Mouse (Mus musculus) forebrain, embryonic 13.5 days (tissue): ENCODE data around the gene Angptl4. TPM values are rescaled to one million over a fixed set of nuclear protein-coding genes. Genes with fewer than 3 reads are reported as not detected.
A peak's percentile ranks its signal among the peaks of the same experiment; 100 is the strongest.

ENCODE experiments used
- ATAC-seq: fragments of 200-750 bp; cut with Nextera tagmentation; 2 replicates; pipeline ENCODE4 v1.8.0; 2017
- H3K27ac ChIP-seq: fragments of 300-500 bp; sonication (generic); 2 replicates; pipeline ENCODE4 v1.5.1; 2015; ENCODE audit warnings: inconsistent platforms, mild to moderate bottlenecking, moderate library complexity
- H3K27me3 ChIP-seq: fragments of 300-500 bp; sonication (generic); 2 replicates; pipeline ENCODE4 v1.6.1; 2015; ENCODE audit warnings: mild to moderate bottlenecking, inconsistent platforms
- H3K36me3 ChIP-seq: fragments of 300-500 bp; sonication (generic); 2 replicates; pipeline ENCODE4 v1.6.1; 2015; ENCODE audit warnings: mild to moderate bottlenecking, inconsistent platforms; ENCODE audit not compliant: poor library complexity, severe bottlenecking
- H3K4me1 ChIP-seq: fragments of 300-500 bp; sonication (generic); 2 replicates; pipeline ENCODE4 v1.6.1; 2015; ENCODE audit warnings: inconsistent platforms
- H3K4me2 ChIP-seq: fragments of 300-500 bp; sonication (generic); 2 replicates; pipeline ENCODE4 v1.6.1; 2015; ENCODE audit warnings: inconsistent platforms, mild to moderate bottlenecking, moderate library complexity
- H3K4me3 ChIP-seq: fragments of 300-500 bp; sonication (generic); 2 replicates; pipeline ENCODE4 v1.5.1; 2015; ENCODE audit warnings: mild to moderate bottlenecking, inconsistent platforms
- H3K9ac ChIP-seq: fragments of 300-500 bp; sonication (generic); 2 replicates; pipeline ENCODE4 v1.6.1; 2015; ENCODE audit warnings: mild to moderate bottlenecking, inconsistent platforms
- H3K9me3 ChIP-seq: fragments of 300-500 bp; sonication (generic); replicated peaks from 2 replicates; pipeline ENCODE4 v1.6.1; 2016; ENCODE audit warnings: inconsistent platforms
- WGBS: fragments of 180-500 bp; shearing (Covaris S2); methylation state at CpG from one replicate; pipeline ENCODE4 v1.1.7; 2015; 5-methylcytosine and 5-hydroxymethylcytosine counted together
- polyA plus RNA-seq: library from polyadenylated mRNA; unstranded; fragments of >200 nt; fragmentation: Nextera tagmentation; extraction: Ambion mirVana; gene quantifications from 2 replicates; pipeline ENCODE4 v1.2.1, GENCODE M21; 2015

Angptl4 gene
- polyA plus RNA-seq, 1 experiment from 2014 or later: 10.0 TPM

DNA sequence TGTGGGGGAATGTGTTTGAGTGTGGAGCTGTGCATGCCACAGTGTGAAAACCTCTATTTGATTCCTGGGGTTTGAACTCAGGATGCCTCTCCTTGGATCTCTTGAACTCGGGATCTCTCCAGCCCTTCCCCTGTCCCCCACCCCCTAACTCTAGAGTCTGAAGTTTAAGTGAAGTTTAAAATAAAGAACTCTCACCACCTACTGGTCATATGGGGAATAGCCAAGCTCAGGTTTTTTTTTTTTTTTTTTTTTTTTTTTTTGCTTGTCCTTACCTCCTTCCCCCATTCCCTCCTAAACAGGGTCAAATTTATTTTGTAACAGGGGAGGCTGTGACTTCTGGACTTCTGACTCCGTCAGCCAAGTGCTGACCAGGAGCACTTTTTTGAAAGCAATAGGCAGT, 20.6 kb upstream of the Angptl4 start:
- Histone ChIP-seq H3K9me3 (no peaks in the 10 kb centered on the region), H3K36me3 (no peaks in the 10 kb centered on the region), H3K27ac (no peak overlapping the region), H3K27me3 (peaks cover 2% of the 10 kb centered on the region; the same call in 1 of the 2 replicates), H3K4me2 (no peak overlapping the region), H3K4me3 (no peak overlapping the region), H3K4me1 (no peaks in the 10 kb centered on the region), H3K9ac (no peak overlapping the region)
- 1% methylated on average over 2 of the region's 2 CpGs for WGBS
- no peak for ATAC-seq

DNA sequence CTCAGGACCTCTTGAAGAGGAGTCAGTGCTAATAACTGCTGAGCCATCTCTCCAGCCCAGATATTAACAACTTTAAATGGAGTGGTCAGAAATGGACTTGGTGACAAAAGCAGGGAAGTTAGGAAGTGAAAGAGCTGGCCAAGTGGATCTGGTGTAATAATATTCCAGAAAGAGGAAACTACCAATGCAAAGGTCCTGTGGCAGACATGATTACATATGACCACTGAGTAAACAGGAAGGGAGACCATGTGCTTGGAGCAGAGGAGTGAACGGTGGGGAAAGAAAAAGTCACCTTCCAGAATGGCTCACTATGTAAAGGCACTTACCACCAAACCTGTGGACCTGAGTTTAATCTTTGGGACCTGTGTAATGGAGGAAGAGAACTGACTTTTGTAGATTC, 17.6 kb upstream of the Angptl4 start:
- no peaks in the 10 kb centered on the region for H3K27me3 ChIP-seq
- H3K4me1 ChIP-seq: no peaks in the 10 kb centered on the region
- no peaks in the 10 kb centered on the region for H3K9me3 ChIP-seq
- no peak overlapping the region for H3K4me2 ChIP-seq
- 74% methylated on average over 1 of the region's 1 CpGs for WGBS
- no peak overlapping the region for H3K9ac ChIP-seq
- no peak overlapping the region for H3K4me3 ChIP-seq
- no peaks in the 10 kb centered on the region for H3K36me3 ChIP-seq
- no peak overlapping the region for H3K27ac ChIP-seq
- no peak for ATAC-seq

DNA sequence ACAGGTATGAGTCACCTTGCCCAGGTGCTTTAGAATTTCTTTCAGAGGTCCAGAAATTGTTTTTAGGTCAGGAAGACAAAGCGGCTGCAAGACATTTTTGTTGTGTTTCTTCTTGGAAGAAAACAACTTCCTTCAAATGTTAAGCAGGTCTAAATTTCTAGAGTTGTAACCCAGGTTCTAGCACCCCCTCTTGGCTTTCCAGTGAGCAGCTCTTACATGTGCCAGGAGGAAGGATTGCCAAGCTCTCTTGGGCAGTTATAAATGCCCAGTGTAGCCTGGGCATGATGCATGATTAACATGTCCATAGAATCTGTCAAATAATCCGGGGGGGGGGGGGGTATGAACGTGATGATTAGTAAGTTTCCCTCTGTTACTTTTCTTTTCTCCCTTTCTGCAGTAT, 16.7 kb upstream of the Angptl4 start:
- Histone ChIP-seq H3K4me1 (no peaks in the 10 kb centered on the region), H3K4me2 (no peak overlapping the region), H3K4me3 (no peak overlapping the region), H3K27ac (no peak overlapping the region), H3K9ac (no peak overlapping the region), H3K9me3 (no peaks in the 10 kb centered on the region), H3K27me3 (no peaks in the 10 kb centered on the region), H3K36me3 (no peaks in the 10 kb centered on the region)
- 40% methylated on average over 3 of the region's 3 CpGs for WGBS
- no peak for ATAC-seq

DNA sequence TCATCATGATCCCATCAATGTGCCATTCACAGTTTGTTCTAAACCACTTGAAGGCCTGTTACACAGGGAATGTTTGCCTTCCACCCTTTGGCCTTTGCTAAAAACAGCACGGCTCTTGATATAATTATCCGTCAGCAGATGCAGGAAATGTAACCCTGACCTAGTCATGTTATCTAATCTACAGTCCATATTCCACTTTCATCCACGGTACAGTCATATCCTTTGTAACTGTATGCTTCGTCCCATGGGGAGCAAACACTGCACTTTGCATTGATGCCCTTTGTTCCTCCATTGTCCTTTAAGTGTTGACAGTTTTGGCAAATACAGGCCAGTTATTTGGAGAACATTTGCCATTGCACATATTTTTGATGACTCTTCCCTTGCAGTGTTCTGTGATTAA, 7.1 kb upstream of the Angptl4 start:
- Histone ChIP-seq H3K36me3 (no peaks in the 10 kb centered on the region), H3K9me3 (no peaks in the 10 kb centered on the region), H3K9ac (no peak overlapping the region), H3K4me3 (no peak overlapping the region), H3K4me1 (no peaks in the 10 kb centered on the region), H3K4me2 (no peak overlapping the region), H3K27ac (no peak overlapping the region), H3K27me3 (0 out of 2 replicates have a peak, but pooled peaks cover 3% of the 10 kb centered on the region)
- 92% methylated on average over 4 of the region's 4 CpGs for WGBS
- ATAC-seq: no peak

DNA sequence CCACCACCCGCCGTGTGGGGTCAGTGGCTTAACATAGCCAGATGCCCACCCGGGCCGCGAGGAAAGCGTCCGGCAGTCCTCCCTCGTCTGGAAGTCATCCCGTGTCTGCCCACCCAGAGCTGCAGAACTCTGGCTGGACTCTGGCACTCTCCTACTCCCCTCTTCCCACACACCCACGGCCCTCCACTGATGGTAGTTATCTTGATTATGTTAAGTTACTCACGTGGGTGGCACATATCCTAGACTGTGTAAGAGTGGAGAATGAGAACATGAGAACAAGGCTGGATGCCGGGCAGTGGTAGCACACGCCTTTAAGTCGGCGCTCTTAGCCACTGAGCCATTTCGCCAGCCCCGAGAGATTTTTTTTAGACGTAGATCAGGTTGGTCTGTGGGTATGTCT, 4.7 kb upstream of the Angptl4 start:
- Histone ChIP-seq H3K9ac (no peak overlapping the region), H3K36me3 (no peaks in the 10 kb centered on the region), H3K27me3 (peaks cover 10% of the 10 kb centered on the region; the same call in 1 of the 2 replicates), H3K4me1 (peaks cover 9% of the 10 kb centered on the region), H3K27ac (no peak overlapping the region), H3K4me2 (no peak overlapping the region), H3K4me3 (no peak overlapping the region), H3K9me3 (no peaks in the 10 kb centered on the region)
- ATAC-seq: no peak
- WGBS: 83% methylated on average over 18 of the region's 18 CpGs

DNA sequence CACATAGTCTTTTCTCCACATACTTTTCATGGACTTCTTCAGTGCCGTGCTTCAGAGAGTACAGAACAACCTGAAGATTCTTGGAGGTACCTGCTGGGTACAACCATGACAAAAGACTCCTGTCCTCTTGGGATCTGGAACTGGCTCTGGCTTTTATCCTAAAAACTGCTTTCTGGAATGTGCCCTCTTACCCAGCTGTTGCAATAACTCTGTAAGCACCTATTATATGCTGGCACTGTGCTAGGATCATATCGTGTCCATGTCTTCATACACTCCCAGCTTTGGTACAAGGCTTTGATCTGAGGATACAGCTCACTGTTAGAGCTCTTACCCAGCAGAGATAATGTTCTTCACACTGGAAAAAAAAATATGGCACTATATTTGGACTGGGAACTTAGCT, 3.3 kb upstream of the Angptl4 start:
- no peak for ATAC-seq
- peaks cover 10% of the 10 kb centered on the region; the same call in 1 of the 2 replicates for H3K27me3 ChIP-seq
- H3K4me3 ChIP-seq: no peak overlapping the region
- H3K4me2 ChIP-seq: no peak overlapping the region
- WGBS: 91% methylated on average over 2 of the region's 2 CpGs
- H3K36me3 ChIP-seq: no peaks in the 10 kb centered on the region
- peaks cover 20% of the 10 kb centered on the region for H3K4me1 ChIP-seq
- no peaks in the 10 kb centered on the region for H3K9me3 ChIP-seq
- H3K9ac ChIP-seq: no peak overlapping the region
- no peak overlapping the region for H3K27ac ChIP-seq

DNA sequence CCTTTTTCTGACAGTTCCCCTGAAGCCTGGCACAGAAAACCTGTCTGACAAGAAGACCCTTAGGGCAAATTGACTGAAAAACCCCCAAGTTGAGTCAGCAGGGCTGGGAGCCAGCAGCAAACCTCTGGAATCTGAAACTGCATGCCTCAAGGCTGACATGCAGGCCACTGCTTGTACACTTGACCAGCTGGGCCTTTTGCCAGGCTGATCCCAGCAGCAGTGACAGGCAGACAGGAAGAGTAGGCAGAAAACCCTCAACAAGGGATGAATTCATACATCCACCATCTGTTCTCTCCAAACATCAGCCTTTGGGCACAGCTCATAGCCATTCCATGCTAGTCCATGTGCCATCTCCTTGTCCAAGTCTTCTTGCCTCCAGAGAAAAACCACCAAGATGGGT, 1.8 kb upstream of the Angptl4 start:
- Histone ChIP-seq H3K4me1 (peaks cover 35% of the 10 kb centered on the region), H3K27ac (no peak overlapping the region), H3K9ac (no peak overlapping the region), H3K36me3 (no peaks in the 10 kb centered on the region), H3K9me3 (no peaks in the 10 kb centered on the region), H3K4me2 (no peak overlapping the region), H3K4me3 (no peak overlapping the region), H3K27me3 (peaks cover 10% of the 10 kb centered on the region; the same call in 1 of the 2 replicates)
- ATAC-seq: no peak

DNA sequence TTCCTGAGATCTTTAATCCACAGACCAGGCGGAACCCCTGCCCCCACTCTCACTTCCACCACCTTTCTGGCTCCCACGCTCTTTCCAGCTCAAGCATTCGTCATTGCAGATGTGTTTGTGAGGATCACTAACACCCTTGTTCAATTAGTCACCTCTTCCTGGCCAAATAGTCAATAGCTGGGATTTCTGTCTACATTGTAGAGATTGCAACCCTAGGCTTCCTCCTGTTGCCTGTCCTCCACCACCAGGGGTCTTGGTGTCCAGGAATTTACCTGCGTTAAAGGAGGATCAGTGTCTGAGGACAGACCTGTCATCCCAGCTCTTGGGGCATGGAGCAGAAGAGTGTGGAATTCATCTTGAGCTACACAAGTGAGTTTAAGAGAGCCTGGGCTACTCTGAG, 437 bp upstream of the Angptl4 start:
- peaks cover 35% of the 10 kb centered on the region for H3K4me1 ChIP-seq
- H3K36me3 ChIP-seq: no peaks in the 10 kb centered on the region
- no peaks in the 10 kb centered on the region for H3K9me3 ChIP-seq
- H3K9ac ChIP-seq: no peak overlapping the region
- H3K4me2 ChIP-seq: peak overlapping the region; percentile 85
- H3K27me3 ChIP-seq: peaks cover 10% of the 10 kb centered on the region; the same call in 1 of the 2 replicates
- H3K4me3 ChIP-seq: peak overlapping the region; percentile 46; the same call in 1 of the 2 replicates
- 56% methylated on average over 4 of the region's 4 CpGs for WGBS
- H3K27ac ChIP-seq: no peak overlapping the region
- no peak for ATAC-seq

DNA sequence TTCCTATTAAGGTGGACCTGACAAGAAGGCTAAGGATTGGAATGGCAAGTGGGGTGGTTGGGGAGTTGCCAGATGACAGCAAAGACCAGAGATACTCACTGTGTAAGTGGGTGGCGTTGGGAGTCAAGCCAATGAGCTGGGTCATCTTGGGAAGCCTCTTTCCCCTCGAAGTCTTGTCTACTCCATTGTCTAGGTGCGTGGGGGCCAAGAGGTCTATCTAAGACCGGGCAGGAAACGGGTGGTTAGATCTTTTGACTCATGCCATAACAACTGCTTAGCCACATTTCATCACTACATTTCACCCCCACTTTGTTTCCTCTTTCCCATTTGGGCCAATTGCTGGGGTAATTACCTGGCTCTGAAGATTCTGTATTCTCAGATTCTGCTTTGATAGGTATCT, 1.2 kb downstream of the Angptl4 start:
- peaks cover 35% of the 10 kb centered on the region for H3K4me1 ChIP-seq
- no peaks in the 10 kb centered on the region for H3K36me3 ChIP-seq
- H3K4me3 ChIP-seq: no peak overlapping the region
- H3K4me2 ChIP-seq: peak overlapping the region; percentile 85
- H3K27me3 ChIP-seq: peaks cover 10% of the 10 kb centered on the region; the same call in 1 of the 2 replicates
- WGBS: 91% methylated on average over 5 of the region's 5 CpGs
- ATAC-seq: no peak
- H3K27ac ChIP-seq: no peak overlapping the region
- H3K9ac ChIP-seq: no peak overlapping the region
- no peaks in the 10 kb centered on the region for H3K9me3 ChIP-seq

DNA sequence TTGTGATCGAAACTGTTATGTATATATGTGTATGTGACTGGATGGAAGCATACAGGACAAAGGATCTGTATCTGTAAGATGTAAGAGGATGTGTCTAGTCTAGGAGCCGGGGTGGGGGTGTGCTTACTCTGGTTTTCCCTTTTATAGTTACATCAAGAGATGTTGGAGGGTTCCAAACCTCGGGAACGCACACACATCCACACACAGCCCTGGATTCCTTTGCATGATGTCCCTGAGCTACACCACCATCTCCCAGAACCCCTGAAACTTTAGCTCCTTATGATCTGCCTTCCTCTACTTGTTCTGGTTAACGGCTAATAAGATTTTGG, 1.7 kb downstream of the Angptl4 start:
- Histone ChIP-seq H3K9ac (no peak overlapping the region), H3K4me1 (peaks cover 35% of the 10 kb centered on the region), H3K9me3 (no peaks in the 10 kb centered on the region), H3K27ac (no peak overlapping the region), H3K4me2 (peak overlapping the region; percentile 16; the same call in 1 of the 2 replicates), H3K27me3 (peaks cover 10% of the 10 kb centered on the region; the same call in 1 of the 2 replicates), H3K4me3 (no peak overlapping the region), H3K36me3 (no peaks in the 10 kb centered on the region)
- ATAC-seq: no peak
- WGBS: 90% methylated on average over 5 of the region's 5 CpGs

DNA sequence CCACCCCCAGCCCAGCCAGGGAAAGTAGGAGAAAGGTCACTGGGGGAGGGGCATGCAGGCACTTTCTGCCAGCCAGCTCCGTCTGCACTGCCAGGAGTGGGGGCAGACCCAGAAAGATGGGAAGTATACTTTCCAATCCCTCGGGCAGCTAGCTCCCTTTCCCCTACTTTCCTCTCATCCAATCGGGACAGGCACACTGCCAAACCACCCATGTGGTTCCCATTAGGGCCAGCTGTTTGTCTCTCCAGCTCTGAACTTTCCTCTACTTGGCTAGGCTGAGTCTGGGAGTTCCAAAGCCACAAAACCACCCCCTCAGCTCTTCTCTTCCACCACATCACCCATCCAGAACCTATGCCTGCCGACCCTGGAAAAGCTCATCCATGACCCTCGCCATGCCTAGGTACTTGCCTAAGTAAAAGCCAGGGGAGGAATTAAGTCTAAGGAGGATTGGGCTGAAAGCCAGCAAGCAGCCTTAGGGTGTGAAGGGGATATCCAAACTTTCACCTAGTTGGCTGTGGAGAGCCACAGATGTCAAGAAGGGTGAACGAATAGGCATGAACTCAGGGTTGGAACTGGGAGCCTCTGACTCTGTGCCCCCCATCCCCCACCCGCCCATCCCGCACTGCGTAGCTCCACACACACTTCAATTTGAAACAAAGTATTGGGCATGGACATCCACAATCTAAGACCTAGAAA, 2.2 kb downstream of the Angptl4 start:
- H3K36me3 ChIP-seq: no peaks in the 10 kb centered on the region
- H3K9ac ChIP-seq: no peak overlapping the region
- peak; percentile 67; the same call in 1 of the 2 replicates for ATAC-seq
- no peaks in the 10 kb centered on the region for H3K9me3 ChIP-seq
- peaks cover 10% of the 10 kb centered on the region; the same call in 1 of the 2 replicates for H3K27me3 ChIP-seq
- no peak overlapping the region for H3K4me3 ChIP-seq
- 0 out of 2 replicates have a peak overlapping the region, but pooled peaks have one; percentile 10 for H3K27ac ChIP-seq
- peaks cover 35% of the 10 kb centered on the region for H3K4me1 ChIP-seq
- WGBS: 64% methylated on average over 9 of the region's 9 CpGs
- H3K4me2 ChIP-seq: peak overlapping the region; percentile 16

DNA sequence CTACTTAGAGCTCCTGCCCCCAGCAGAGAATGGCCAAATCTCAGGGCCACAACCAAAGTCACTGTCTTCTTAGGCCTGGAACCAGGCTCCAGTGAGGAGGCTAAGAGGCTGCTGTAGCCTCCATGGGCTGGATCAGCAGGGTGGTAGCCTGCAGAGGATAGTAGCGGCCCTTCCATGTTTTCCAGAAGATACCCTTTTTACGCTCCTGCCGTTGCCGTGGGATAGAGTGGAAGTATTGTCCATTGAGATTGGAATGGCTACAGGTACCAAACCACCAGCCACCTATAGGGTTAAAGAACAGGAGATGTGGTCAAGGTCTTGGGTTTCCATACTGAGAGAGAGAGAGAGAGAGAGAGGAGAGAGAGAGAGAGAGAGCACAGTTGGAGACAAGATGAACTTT, 6.3 kb downstream of the Angptl4 start:
- Histone ChIP-seq H3K4me2 (no peak overlapping the region), H3K27ac (no peak overlapping the region), H3K4me3 (no peak overlapping the region), H3K36me3 (no peaks in the 10 kb centered on the region), H3K9me3 (no peaks in the 10 kb centered on the region), H3K9ac (no peak overlapping the region), H3K4me1 (peaks cover 18% of the 10 kb centered on the region), H3K27me3 (no peaks in the 10 kb centered on the region)
- over 99% methylated on average over 4 of the region's 4 CpGs for WGBS
- ATAC-seq: no peak
